Mouse (Mus musculus) lung, postnatal 4 days (tissue): ENCODE data around the gene Sp3.
A peak's percentile ranks its signal among the peaks of the same experiment; 100 is the strongest.
"Not testable (repeated sequence)": the region's sequence is repeated elsewhere in the genome, so short reads cannot be mapped to it uniquely, and the experiment has no call there.

Experiments used
- DNase-seq, 2 experiments: peaks; one replicate each; pipeline ENCODE4 v3.0.0; 2021

Sp3 gene

DNA sequence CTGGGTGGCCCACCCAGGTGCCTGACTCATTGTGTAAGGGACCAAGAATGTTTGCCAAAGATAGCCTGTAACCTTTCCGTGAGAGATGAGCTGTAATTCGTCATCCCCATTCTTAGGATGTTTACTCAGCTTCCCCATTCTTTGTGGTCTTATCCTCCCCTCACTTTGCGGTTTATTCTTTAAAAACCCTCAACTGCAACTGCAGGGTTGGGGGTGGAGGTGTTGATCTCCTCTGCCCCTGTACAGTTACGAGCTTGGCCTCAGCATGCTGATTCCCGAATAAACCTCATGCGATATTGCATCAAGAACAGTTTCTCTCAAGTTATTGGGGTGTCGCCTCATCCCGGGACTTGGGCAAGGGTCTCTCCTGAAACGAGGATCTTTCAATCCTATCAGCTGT lies 8.7 kb upstream of the Sp3 start:
- not testable (repeated sequence) for DNase-seq

DNA sequence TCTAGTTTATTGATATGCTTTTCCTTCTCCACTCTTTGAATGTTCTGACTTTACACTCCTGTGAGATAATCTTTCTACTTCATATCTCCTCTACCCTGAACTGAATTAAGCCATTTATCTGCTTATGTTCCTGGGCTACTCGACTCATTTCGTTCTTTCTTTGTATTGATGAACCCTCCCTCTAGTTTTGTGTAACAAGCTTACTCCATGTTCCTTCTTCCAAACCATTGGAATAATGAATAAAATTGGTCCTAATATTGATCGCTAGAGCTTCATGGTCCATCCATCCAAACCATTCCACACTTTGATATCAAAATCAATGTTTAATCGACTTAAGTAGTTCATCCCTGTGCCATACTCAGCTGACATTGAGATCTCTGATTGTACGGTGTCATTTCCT lies 6.4 kb upstream of the Sp3 start, which contains the start of gene Gm11084:
Gm11084 (minus strand) TSS at position 101 of the 400 bp plus-strand sequence.
- DNase-seq, result no peak

DNA sequence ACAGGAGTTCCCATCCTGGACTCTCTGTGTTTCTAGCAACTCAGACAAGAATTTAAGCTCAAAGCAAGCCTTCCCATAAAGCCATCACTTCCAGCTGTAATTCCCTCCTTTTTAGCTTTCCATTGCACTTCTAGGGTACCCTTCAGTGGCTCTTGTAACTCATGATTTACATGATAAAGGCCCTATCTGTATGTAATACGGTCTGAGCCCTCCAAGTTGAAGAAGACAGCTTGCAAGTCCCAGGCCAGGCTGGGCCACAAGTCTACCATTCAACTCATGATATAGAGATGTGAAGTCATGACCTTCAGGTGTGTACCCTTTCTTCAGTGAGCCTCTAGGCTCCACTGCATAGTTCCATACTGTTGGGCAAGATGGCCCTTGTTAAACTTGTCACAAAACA lies 5.3 kb upstream of the Sp3 start:
- no peak for DNase-seq

DNA sequence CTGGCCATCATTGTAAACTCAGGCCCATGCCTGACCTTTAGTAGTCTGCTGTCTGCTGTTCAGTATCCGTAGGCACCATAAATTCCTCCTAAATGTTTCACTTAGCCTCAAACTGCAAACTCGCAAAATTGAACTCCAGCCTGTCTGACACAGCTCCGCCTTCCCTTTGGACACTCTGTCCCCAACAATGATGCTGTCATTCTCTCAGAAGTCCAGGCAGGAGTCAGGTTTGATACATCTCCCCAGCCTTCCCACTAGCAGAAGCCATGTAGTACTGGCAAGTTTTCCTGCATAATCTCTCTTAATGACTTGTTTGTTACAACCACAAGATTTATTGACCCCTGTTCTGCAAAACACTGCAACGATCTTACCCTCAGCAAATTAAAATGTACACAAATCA lies 4.6 kb upstream of the Sp3 start:
- no peak for DNase-seq

DNA sequence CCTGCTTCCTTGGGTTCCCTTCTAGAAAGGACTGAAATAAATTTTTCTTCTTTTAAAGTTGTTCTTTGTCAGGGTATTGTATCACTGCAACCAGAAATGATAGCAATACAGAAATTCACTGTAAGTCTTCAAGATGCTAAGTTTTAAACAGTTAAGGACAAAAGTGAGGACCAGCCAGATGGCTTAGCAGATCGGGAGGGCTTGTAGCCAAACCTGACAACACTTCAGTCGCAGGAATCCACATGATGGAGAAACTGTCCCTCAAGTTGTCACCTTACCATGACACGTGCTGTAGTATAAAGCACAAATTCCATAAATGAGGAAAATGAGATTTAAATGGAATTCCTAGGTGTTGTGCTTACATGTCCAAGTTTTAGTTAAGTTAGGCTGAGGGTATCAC lies 3.0 kb upstream of the Sp3 start:
- no peak for DNase-seq

DNA sequence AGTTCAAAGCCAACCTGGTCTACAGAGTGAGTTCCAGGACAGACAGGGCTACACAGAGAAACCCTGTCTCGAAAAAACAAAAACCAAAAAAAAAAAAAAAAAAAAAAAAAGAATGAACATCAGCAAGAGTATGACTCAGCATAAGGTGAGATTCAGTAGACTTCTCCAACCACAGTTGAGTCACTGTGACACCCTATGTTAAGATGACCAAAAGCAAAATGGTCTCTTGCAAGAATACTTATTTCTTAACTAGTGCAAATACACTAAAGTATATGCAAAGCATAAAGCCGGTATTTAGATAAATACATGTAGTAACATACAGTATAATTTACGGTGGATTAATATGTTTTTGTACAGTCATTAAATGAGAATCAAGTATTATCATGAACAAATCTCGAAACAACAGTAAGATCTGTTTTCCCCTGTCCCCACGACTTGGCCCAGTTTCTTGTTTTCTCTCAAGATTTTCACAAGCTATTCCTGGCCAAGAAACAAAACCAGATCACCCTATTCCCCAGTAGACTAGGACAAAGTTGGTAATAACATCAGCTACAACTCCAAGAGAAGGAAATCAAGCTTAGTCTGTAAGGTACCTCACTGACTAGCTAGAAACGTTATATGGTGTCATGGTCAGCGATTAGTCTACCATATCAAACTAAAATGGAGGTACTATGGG lies 2.0 kb upstream of the Sp3 start:
- no peak for DNase-seq

DNA sequence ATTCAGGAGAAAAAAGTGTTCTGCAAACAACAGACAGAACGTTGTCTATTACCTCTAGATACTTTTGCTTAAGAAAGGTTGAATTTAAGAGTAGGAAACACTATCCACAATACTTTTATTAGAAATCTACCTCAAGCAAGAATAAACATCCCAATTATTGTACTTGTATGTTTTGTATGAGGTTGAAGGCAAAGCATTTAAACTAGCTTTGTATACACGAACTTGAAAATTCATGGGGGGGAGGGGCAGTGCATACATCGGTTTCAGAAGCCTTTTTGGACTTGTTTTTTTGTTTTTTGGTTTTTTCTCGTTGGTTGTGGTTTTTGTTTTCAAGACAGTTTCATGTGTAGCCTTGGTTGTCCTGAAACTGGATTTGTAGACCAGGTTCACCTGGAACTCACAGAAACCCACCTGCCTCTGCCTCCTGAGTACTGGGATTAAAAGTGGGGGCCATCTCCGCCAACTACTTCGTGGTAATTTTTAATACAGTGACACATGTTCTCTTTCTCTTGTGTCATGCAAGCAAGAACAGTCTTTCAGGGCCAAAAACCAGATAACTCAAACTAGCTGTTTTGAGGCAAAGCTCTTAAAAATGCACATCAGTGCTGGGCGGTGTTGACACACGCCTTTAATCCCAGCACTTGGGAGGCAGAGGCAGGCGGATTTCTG lies 1.3 kb upstream of the Sp3 start:
- no peak for DNase-seq

DNA sequence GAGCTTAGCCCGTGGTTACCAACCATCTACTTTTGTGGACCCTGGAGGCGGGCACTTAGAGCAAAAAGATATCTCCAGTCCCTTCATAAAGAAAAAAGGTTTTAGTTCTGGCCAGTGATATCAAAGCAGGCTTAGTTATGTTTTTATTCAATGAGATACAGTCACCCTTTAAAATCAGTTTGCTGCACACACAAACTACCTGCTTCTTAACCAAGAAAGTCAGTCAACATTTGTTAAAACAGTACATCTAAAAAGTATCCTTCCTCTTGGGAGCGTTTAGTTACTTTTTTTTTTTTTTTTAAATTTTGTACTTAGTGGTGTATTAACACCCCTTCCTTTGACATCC lies 802 bp upstream of the Sp3 start:
- DNase-seq, result no peak

DNA sequence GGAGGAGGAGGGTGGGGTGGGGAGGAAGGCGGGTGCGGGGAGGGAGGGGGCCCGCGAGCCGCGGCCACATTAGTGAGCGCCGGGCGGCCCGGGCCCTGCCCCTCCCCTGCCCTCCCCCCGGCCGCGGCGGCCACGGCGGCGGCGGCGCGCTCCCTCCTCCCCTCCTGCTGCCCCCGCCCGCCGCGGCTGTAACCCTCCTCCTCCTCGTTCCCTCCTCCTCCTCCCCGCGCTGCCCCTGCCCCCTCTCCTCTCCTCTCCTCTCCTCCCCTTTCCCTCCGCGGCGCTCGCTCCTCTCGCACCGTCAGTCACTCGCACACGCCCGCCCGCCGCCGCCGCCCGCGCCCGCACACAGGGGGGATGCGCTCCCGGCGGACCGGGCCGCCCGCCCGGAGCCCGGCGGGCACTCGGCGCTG lies 581 bp downstream of the Sp3 start:
- peak; percentile 91 to 95 for DNase-seq

DNA sequence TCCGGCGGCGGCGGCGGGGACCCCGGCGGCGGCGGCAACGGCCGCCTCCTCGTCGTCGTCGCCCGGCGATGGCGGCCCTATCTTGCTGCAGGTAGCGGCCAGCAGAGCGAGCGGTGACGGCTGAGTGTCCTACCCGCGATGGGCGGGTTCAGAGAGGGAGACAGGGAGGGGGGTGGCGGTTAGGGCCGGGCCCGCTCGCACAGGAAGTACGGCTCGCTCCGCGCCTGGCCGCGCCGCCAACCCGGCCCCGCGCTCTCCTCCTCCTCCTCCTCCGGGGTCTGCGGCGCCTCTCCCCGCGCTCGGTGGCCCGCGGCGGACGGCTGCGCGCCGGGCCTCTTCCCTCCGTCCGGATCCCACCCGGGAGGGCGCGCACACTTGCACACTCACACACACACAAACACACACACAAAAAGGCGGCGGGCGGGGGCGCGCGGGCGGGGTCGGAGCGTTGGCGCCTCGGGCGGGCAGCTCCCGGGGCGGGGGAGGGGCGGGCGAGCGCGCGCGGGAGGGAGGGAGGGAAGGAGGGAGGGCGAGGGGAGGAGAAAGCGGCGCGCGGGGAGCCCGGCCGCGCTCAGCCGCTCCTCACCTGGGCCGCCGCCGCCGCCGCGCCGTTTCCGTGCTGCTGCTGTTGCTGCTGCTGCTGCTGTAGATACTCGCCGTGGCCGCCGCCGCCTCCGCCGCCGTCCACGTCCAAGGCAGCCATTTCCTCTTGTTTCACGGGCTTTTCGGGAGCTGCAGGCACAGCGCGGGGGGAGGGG lies 1.2 kb downstream of the Sp3 start:
- DNase-seq, result peak; percentile 91 to 95

DNA sequence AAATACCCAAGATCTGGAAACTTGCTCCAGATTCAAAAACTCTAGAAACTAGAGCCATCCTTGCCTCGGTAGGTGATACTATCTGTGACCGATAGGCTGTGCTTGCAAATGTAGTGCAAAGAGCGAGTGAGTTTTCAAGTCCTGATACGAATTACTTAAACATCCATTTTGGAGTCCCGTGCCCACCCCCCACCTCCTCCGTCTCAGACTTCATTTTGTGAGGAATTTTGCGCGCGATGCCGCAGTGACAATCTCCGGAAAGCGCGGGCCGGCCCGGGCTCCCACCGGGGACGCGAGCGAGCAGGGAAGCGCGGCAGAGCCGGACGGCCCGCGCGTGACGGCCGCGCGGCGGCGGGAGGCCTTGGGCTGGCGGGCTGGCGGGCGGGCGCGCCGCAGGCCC lies 1.8 kb downstream of the Sp3 start:
- DNase-seq, result peak in 1 of 2 experiments; percentile 67

DNA sequence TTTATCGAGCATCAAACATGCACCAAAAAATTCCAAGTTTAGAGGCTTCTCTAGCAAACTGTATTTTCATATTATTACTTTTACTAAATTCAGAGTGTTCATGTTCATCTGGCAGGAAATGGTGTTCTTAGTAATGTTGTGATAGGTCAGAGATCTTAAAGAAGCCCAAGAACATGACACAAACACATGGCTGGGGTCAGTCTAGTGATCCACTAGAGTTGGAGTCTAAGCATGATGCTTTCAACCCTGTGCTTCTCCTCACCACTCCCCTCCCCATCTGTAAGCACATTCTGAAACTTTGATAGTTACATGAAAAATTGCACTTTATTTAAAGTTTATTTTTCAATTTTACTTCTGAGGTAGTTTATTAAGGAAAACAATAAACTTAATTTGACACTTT lies 3.0 kb downstream of the Sp3 start:
- DNase-seq, result no peak

DNA sequence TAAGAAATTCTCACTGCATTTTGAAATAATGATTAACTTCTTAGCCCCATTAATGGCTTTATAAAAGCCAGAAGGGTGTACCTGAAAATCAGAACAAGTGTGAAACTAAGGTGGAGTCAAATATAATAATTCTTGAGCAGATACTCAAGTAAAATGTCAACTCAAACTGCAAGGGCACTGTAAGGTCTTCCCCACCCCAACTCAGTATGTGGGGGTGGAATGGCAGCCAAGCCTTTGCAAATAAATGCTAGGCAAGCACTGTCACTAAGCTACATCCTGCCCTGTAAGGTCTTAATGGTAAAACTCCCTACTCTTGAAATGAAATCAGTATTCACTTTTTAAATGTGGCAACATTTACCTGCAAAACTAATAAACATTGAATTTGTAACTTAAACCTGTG lies 4.2 kb downstream of the Sp3 start:
- DNase-seq, result no peak

DNA sequence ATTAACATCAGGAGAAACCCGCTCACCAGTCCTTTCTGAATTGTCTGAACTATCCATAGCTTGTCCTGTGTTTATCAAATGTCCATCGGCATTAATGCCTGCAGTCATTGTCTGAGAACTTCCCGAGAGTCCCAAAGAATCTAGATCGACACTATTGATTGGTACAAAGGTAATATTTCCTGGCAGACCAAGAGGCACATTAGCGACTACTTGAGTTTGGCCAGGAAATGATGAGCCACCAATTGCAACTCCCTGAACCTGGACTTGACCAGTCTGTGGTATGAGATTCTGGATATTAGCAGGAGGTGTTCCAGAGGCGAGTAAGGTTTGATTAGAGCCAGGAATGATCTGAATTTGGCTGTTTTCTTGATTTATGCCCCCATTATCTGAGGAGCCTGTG lies 9.4 kb downstream of the Sp3 start:
- no peak for DNase-seq

DNA sequence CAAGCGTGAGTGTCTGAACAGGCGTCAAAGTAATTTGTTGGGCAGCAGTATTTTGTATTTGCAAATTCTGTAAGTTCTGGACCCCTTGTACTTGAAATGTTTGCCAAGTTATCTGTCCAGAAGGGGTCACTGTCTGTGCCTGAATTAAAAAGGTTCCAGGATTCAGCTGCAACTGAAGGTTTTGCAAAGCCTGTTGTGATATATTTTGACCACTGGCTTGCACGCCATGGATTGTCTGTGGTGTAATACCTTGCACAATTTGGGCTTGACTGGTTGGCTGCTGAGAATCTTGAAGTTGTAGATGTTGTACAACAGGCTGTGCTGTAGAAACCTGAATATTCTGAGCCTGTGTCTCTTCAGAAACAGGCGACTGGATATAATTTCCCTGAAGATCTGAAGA lies 9.9 kb downstream of the Sp3 start:
- DNase-seq, result peak in 1 of 2 experiments; percentile 25

DNA sequence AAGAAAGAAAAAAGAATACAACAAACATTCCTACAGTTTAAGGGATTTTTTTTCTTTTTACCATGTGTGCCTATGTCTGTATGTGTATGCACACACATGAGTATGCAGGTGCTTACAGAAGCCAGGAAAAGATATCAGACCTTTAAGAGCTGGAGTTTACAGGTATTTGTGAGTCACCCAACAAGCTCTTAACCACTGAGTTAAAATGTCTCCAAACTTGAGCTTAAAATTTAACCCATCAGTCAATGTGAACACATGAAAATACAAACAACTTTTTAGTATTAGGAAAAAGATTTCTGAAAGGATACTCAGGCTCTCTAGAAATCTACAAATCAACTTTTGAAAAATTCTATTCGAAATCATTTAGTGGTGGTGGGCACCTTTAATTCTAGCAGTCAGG lies 11.7 kb downstream of the Sp3 start:
- DNase-seq, result no peak

DNA sequence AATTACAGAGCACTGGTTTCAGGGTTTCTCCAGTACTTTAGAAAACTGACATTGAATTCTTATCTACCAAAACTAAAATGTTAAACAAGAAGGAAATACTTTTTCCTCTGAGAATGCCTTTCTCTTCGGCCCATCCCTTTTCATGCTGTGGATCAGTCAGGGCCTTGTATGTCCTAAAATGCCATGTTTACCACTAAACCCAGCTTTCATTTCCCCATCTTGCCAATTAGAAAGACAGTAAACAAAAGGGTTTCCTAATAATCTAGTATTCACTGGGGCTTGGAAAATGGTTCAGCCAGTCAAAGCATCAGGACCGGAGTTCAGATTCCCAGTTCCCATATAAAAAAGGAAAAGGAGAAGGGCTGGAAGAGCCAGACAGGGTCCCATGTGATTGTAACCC lies 14.8 kb downstream of the Sp3 start:
- DNase-seq, result no peak

DNA sequence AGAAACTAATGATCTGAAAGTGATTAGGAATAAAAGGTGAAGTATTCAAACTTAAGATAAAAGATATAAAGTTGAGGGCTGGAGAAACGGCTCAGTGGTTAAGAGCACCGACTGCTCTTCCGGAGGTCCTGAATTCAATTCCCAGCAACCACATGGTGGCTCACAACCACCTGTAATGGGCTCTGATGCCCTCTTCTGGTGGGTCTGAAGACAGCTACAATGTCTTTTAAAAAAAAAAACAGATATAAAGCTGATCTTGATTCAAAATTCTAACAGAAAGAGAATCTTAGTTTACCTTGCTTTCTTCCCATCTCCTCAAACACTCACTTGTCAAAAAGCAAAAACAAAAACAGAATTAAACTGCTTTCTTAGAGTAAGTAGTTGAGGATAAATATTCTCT lies 23.8 kb downstream of the Sp3 start:
- DNase-seq, result no peak

DNA sequence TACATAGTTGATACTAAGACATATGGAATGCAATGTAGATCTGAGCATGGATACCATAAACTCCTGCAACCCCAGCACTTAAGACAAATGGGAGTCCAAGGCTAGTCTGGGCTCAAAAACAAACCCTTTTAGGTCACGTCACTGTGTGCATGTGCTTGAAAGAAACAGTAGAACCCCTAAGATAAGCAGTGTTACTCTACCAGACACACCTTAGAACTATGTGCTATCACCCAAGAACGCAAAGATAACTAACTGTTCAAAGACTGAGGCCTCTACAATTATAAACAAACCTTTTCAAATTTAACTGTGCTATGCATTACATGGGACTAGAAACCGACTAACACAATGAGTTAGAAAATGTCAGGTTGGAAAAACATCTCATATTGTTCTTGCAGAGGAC lies 27.3 kb downstream of the Sp3 start:
- DNase-seq, result no peak

DNA sequence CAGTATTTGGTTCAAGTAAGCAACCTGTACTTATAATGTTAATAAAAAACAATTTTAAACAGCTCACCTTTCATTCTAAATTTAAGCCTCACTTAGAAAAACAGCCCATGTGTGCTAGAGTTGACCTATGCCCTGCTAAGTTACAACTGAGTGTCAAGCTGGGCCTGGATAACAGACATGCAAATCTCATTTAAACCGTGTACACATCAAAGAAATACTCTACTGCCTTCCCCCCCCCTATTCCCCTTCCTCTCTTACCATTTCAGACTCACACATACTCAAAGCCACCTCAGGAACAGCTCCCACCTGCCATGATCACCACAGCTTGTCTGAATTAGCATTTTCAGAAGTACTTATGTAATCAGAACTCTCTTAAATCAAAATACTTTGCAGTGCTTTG lies 44.3 kb downstream of the Sp3 start:
- DNase-seq, result no peak

DNA sequence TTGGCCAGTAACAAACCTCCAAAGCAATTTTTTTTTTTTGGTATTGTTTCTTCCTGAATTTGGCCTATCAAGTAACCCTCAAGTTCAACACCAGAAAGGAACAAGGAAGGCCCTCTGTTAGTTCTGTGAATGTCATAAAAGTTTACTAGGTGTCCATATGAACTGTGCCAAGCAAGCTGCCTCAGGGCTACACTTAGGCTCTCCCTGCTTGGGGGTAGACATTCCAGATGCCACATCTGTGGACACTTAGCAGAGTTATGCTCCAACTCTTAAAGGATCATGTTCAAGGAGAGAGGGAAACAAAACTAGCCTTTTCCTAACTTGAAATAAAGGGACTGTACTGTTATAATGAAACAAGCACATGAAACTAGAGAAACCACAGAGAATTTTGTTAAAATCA lies 48.1 kb downstream of the Sp3 start:
- no peak for DNase-seq

DNA sequence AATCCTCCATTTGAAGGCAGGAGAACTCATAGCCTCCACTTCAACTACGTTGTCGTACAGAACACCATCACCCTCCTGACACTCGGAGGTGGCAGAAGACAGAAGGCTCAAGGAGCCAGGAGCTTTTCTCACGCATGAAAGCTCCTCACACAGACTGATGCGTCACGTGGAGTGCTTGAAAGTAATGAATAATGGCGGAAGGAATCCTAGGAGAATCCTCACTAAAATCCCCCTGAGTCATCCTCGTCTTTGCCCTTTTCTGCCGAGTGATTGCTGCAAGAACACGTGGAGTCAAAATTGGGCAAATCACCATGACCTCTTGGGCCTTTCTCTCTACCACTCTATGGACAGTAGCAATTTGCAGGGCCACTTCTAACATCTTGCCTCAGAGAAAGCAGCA lies 55.3 kb downstream of the Sp3 start:
- DNase-seq, result no peak

DNA sequence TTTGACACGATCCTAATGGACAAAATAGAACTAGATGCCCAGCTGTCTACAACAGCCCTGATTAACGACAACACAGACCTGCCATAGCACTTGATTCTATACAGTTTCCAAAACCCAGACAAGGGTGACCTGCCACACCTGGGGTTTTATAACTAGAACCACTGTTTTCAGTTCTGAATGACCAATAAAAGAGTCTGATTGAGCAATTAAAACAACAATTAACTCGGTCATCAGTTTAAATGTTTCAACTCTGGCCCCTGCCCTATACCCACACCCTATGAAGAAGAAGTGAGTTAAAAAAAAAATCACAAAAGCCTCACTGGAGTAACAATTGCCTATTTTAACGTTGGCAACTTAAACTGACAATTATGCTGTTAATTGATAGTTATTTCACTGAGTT lies 64.1 kb downstream of the Sp3 start:
- DNase-seq, result no peak

DNA sequence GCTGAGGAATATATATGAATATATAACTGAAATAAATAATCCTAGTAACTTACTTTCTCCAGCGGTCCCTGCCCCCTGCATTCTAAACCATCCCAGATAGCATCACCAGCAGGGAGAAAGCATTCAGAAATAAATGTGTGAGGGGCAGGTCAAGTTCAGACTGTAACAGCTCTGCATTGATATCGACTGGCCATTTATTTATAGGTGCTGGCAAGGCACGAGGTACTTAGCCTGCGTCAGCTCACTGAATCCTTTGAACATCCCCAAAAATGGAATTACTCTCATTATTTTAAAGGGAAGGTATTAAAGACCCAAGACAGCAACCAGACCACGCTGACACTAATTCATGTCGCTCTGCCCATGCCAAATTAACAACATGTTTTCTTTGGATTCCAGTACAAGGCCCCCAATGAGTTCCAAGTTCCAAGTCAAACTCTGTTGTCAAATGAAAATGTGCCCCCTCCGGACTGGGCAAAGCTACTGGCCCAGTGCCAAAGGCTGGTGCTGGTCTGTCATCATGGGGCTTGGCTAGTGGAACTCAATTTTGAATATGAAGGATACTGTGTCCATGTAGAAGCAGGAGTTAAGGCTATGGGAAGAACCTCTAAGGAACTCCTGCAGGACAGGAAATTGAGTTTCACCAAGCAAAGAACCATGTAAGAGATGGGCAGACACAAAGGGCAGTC lies 64.9 kb downstream of the Sp3 start:
- no peak for DNase-seq
